Mouse (Mus musculus) intestine, embryonic 14.5 days (tissue): Measurements from ENCODE around the gene Efhd1. TPM values are rescaled to one million over a fixed set of nuclear protein-coding genes. Genes with fewer than 3 reads are reported as not detected.

Experiments used
- ATAC-seq: fragments of 200-750 bp; cut with Nextera tagmentation; replicated peaks from 2 replicates; pipeline ENCODE4 v1.8.0; 2017; ENCODE audit warnings: low read depth, moderate number of reproducible peaks, moderate TSS enrichment, moderate library complexity; ENCODE audit not compliant: low FRiP score, low TSS enrichment
- DNase-seq: peaks from one replicate; pipeline ENCODE4 v3.0.0-alpha.2; 2018; ENCODE audit warnings: low spot score
- H3K27ac ChIP-seq: fragments of 300-500 bp; sonication (generic); 2 replicates; pipeline ENCODE4 v1.5.1; 2014; ENCODE audit warnings: low read depth, mild to moderate bottlenecking, control low read depth
- H3K27me3 ChIP-seq: fragments of 300-500 bp; sonication (generic); replicated peaks from 2 replicates; pipeline ENCODE4 v1.6.1; 2014; ENCODE audit warnings: low read length, control low read depth; ENCODE audit not compliant: control insufficient read depth, insufficient read depth
- H3K36me3 ChIP-seq: fragments of 300-500 bp; sonication (generic); 2 replicates; pipeline ENCODE4 v1.6.1; 2014; ENCODE audit warnings: low read length, control low read depth; ENCODE audit not compliant: control insufficient read depth, insufficient read depth
- H3K4me1 ChIP-seq: fragments of 300-500 bp; sonication (generic); replicated peaks from 2 replicates; pipeline ENCODE4 v1.6.1; 2014; ENCODE audit warnings: low read length, control low read depth, mixed read lengths; ENCODE audit not compliant: control insufficient read depth, insufficient read depth
- H3K4me2 ChIP-seq: fragments of 300-500 bp; sonication (generic); 2 replicates; pipeline ENCODE4 v1.6.1; 2014; ENCODE audit warnings: low read length
- H3K4me3 ChIP-seq: fragments of 300-500 bp; sonication (generic); 2 replicates; pipeline ENCODE4 v1.5.1; 2014; ENCODE audit warnings: low read depth, low read length, control low read depth, mixed read lengths
- H3K9ac ChIP-seq: fragments of 300-500 bp; sonication (generic); 2 replicates; pipeline ENCODE4 v1.6.1; 2014; ENCODE audit warnings: mild to moderate bottlenecking, low read length
- H3K9me3 ChIP-seq: fragments of 300-500 bp; sonication (generic); 2 replicates; pipeline ENCODE4 v1.6.1; 2016; ENCODE audit warnings: low read length, control low read depth; ENCODE audit not compliant: control insufficient read depth
- WGBS: fragments of 180-500 bp; shearing (Covaris S2); extraction: QIAGEN DNeasy Blood & Tissue Kit; methylation state at CpG from one replicate; pipeline ENCODE4 v1.1.7; 2014; 5-methylcytosine and 5-hydroxymethylcytosine counted together
- polyA plus RNA-seq: library from polyadenylated mRNA; unstranded; fragments of >200 nt; fragmentation: Nextera tagmentation; extraction: Ambion mirVana; gene quantifications from 2 replicates; pipeline ENCODE4 v1.2.1, GENCODE M21; 2014

Efhd1 gene
- polyA plus RNA-seq, 1 experiment from 2014 or later: 0.16 TPM

GRCm38 (mm10) chr1:87272462-87272861, 8.3 kb downstream of the Efhd1 start:
- DNase-seq (no peak), ATAC-seq (no peak)
- Histone ChIP-seq H3K27ac (no peak overlapping the region), H3K9ac (no peak overlapping the region), H3K4me2 (no peak overlapping the region), H3K4me1 (peaks cover 8% of the 10 kb centered on the region; the same call in 1 of the 2 replicates), H3K4me3 (no peak overlapping the region), H3K9me3 (no peaks in the 10 kb centered on the region), H3K36me3 (no peaks in the 10 kb centered on the region), H3K27me3 (peaks cover 8% of the 10 kb centered on the region)
- 56% methylated on average over 3 of the region's 3 CpGs for WGBS

GRCm38 (mm10) chr1:87273514-87273942, 9.4 kb downstream of the Efhd1 start:
- Histone ChIP-seq H3K9ac (no peak overlapping the region), H3K4me1 (peaks cover 8% of the 10 kb centered on the region; the same call in 1 of the 2 replicates), H3K27me3 (no peaks in the 10 kb centered on the region), H3K9me3 (no peaks in the 10 kb centered on the region), H3K27ac (no peak overlapping the region), H3K36me3 (no peaks in the 10 kb centered on the region), H3K4me3 (no peak overlapping the region), H3K4me2 (no peak overlapping the region)
- no peak for ATAC-seq
- no peak for DNase-seq
- 70% methylated on average over 3 of the region's 3 CpGs for WGBS

GRCm38 (mm10) chr1:87274134-87274533, 10.0 kb downstream of the Efhd1 start:
- no peaks in the 10 kb centered on the region for H3K9me3 ChIP-seq
- no peaks in the 10 kb centered on the region for H3K36me3 ChIP-seq
- peaks cover 8% of the 10 kb centered on the region; the same call in 1 of the 2 replicates for H3K4me1 ChIP-seq
- 75% methylated on average over 4 of the region's 4 CpGs for WGBS
- H3K27ac ChIP-seq: no peak overlapping the region
- DNase-seq (no peak), ATAC-seq (no peak)
- H3K4me3 ChIP-seq: no peak overlapping the region
- H3K4me2 ChIP-seq: no peak overlapping the region
- no peak overlapping the region for H3K9ac ChIP-seq
- H3K27me3 ChIP-seq: no peaks in the 10 kb centered on the region

- DNase-seq: no peak
- H3K27me3 ChIP-seq: no peaks in the 10 kb centered on the region
- H3K27ac ChIP-seq: no peak overlapping the region
- no peaks in the 10 kb centered on the region for H3K9me3 ChIP-seq
- no peak overlapping the region for H3K4me2 ChIP-seq
- no peaks in the 10 kb centered on the region for H3K36me3 ChIP-seq
- no peak for ATAC-seq
- H3K4me3 ChIP-seq: no peak overlapping the region
- H3K9ac ChIP-seq: no peak overlapping the region
- peaks cover 8% of the 10 kb centered on the region; the same call in 1 of the 2 replicates for H3K4me1 ChIP-seq
- 89% methylated on average over 12 of the region's 12 CpGs for WGBS
These were observed 11.0 kb downstream of the Efhd1 start for GRCm38 (mm10) chr1:87275151-87275550.

GRCm38 (mm10) chr1:87276056-87276455, 11.9 kb downstream of the Efhd1 start:
- no peaks in the 10 kb centered on the region for H3K36me3 ChIP-seq
- H3K27ac ChIP-seq: no peak overlapping the region
- H3K4me3 ChIP-seq: no peak overlapping the region
- ATAC-seq (no peak), DNase-seq (no peak)
- no peaks in the 10 kb centered on the region for H3K27me3 ChIP-seq
- H3K9ac ChIP-seq: no peak overlapping the region
- no peak overlapping the region for H3K4me2 ChIP-seq
- peaks cover 1% of the 10 kb centered on the region; the same call in 1 of the 2 replicates for H3K4me1 ChIP-seq
- WGBS: 63% methylated on average over 2 of the region's 2 CpGs
- no peaks in the 10 kb centered on the region for H3K9me3 ChIP-seq

GRCm38 (mm10) chr1:87280281-87280680, 16.1 kb downstream of the Efhd1 start:
- H3K36me3 ChIP-seq: no peaks in the 10 kb centered on the region
- H3K4me3 ChIP-seq: no peak overlapping the region
- WGBS: 71% methylated on average over 5 of the region's 5 CpGs
- no peaks in the 10 kb centered on the region for H3K9me3 ChIP-seq
- no peak overlapping the region for H3K27ac ChIP-seq
- no peaks in the 10 kb centered on the region for H3K4me1 ChIP-seq
- DNase-seq: no peak
- no peaks in the 10 kb centered on the region for H3K27me3 ChIP-seq
- ATAC-seq: no peak
- no peak overlapping the region for H3K4me2 ChIP-seq
- no peak overlapping the region for H3K9ac ChIP-seq

- WGBS: 27% methylated on average over 20 of the region's 20 CpGs
- ATAC-seq (no peak), DNase-seq (no peak)
- no peak overlapping the region for H3K9ac ChIP-seq
- no peaks in the 10 kb centered on the region for H3K27me3 ChIP-seq
- H3K4me2 ChIP-seq: no peak overlapping the region
- H3K9me3 ChIP-seq: no peaks in the 10 kb centered on the region
- H3K4me1 ChIP-seq: no peaks in the 10 kb centered on the region
- no peak overlapping the region for H3K27ac ChIP-seq
- no peak overlapping the region for H3K4me3 ChIP-seq
- no peaks in the 10 kb centered on the region for H3K36me3 ChIP-seq
These were observed 17.6 kb downstream of the Efhd1 start for GRCm38 (mm10) chr1:87281599-87282412.

- Histone ChIP-seq H3K4me3 (no peak overlapping the region), H3K9ac (no peak overlapping the region), H3K27ac (no peak overlapping the region), H3K9me3 (no peaks in the 10 kb centered on the region), H3K27me3 (no peaks in the 10 kb centered on the region), H3K36me3 (no peaks in the 10 kb centered on the region), H3K4me1 (no peaks in the 10 kb centered on the region), H3K4me2 (no peak overlapping the region)
- WGBS: 71% methylated on average over 6 of the region's 6 CpGs
- DNase-seq (no peak), ATAC-seq (no peak)
These were observed 18.2 kb downstream of the Efhd1 start for GRCm38 (mm10) chr1:87282413-87282788.

- no peak for DNase-seq
- ATAC-seq: no peak
- no peak overlapping the region for H3K27ac ChIP-seq
- no peaks in the 10 kb centered on the region for H3K9me3 ChIP-seq
- WGBS: 77% methylated on average over 10 of the region's 10 CpGs
- no peak overlapping the region for H3K4me2 ChIP-seq
- H3K4me1 ChIP-seq: no peaks in the 10 kb centered on the region
- no peak overlapping the region for H3K4me3 ChIP-seq
- H3K9ac ChIP-seq: no peak overlapping the region
- no peaks in the 10 kb centered on the region for H3K27me3 ChIP-seq
- H3K36me3 ChIP-seq: no peaks in the 10 kb centered on the region
These were observed 19.3 kb downstream of the Efhd1 start for GRCm38 (mm10) chr1:87283410-87283960.
